Mouse (Mus musculus): ENCODE measurements at regions not wholly inside any gene's neighbourhood (a gene's known extent, or its start where the extent isn't known, plus 50 kb on each side); places are given as distances from the start of the nearest gene placed in this dataset.

DNA sequence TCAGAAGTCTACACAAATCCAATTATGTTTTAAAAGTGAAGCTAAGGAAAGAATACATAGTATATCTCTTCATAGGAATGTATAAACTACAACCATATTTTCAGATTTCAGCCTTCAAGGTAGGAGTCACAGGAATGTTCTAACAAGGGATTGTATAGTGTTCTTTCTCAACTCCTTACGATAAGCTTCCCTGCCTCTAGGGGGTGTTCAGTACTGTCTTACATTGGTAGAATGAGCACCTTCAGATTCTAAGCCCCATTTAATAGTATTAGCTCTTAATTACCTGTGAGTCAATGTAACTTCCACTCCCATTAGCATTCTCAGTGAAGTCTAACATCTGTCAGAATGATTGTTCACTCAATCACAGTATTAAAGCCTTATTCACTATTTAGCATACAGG lies 481.5 kb upstream of the Mpdz start:
- TF ChIP-seq CTCF (conservative IDR thresholded peaks at IDR 0.05) = peak; percentile 43; the same call in 1 of the 2 replicates
- no peak for DNase-seq (ENCODE audit: low spot score in 2 of 2)

GRCm38 (mm10) chr4:81922876-81923275 lies 480.3 kb upstream of the Mpdz start:
- no peak for TF ChIP-seq CTCF (conservative IDR thresholded peaks at IDR 0.05)
- Histone ChIP-seq H3K27ac (no peak overlapping the region), H3K4me3 (no peak overlapping the region)
- peak in 1 of 2 experiments; percentile 36 for DNase-seq (ENCODE audit: low spot score in 2 of 2)

More for the DNA sequence above, 481.5 kb upstream of the Mpdz start:
- Histone ChIP-seq H3K27ac (no peak overlapping the region), H3K4me3 (no peak overlapping the region)

GRCm38 (mm10) chr4:81914971-81915370 lies 472.4 kb upstream of the Mpdz start:
- no peak for TF ChIP-seq CTCF (conservative IDR thresholded peaks at IDR 0.05)
- no peak overlapping the region for H3K4me3 ChIP-seq

GRCm38 (mm10) chr4:81913296-81913695 lies 470.7 kb upstream of the Mpdz start:
- Histone ChIP-seq H3K27ac (no peak overlapping the region), H3K4me3 (no peak overlapping the region)
- no peak for TF ChIP-seq CTCF (conservative IDR thresholded peaks at IDR 0.05)
- DNase-seq (ENCODE audit: low spot score in 2 of 2) = no peak

More at GRCm38 (mm10) chr4:81914971-81915370, 472.4 kb upstream of the Mpdz start:
- H3K27ac ChIP-seq = no peak overlapping the region
- DNase-seq (ENCODE audit: low spot score in 2 of 2) = no peak

GRCm38 (mm10) chr4:81912653-81913052 lies 470.0 kb upstream of the Mpdz start:
- no peak for DNase-seq (ENCODE audit: low spot score in 2 of 2)
- no peak overlapping the region for H3K27ac ChIP-seq
- TF ChIP-seq CTCF (conservative IDR thresholded peaks at IDR 0.05) = no peak
- H3K4me3 ChIP-seq = no peak overlapping the region

DNA sequence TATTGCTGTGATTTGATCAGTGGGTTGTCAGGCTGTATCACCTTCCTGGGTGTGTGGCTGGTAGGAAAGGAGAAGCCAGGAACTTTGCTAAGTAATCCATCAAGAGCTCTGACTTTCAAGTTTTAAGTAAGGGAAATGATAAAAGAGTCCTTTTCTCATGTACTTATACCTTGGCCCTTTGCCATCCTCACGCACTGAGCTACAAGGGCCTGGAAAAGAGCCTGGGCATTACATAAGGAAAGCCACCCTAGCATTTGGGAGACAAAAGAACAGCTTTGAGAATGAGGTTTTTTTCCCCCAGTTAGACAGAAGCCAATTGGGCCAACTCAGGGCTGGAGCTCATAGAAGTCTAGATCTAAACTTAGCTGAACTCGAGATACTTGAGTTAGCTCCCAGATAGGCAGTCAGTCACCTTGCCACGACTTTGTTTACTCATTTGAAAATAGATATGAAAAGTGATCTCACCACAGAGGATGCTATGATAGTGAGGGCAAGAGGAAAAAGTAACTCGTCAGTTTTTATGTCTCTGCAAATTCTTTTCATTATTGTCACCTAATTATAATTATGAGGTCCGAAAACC lies 457.4 kb upstream of the Mpdz start:
- Histone ChIP-seq H3K4me3 (no peak overlapping the region), H3K27ac (no peak overlapping the region)
- no peak for DNase-seq (ENCODE audit: low spot score in 2 of 2)
- no peak for TF ChIP-seq CTCF (conservative IDR thresholded peaks at IDR 0.05)

GRCm38 (mm10) chr4:81898661-81899060 lies 456.0 kb upstream of the Mpdz start:
- Histone ChIP-seq H3K4me3 (no peak overlapping the region), H3K27ac (no peak overlapping the region)
- TF ChIP-seq CTCF (conservative IDR thresholded peaks at IDR 0.05) = no peak
- no peak for DNase-seq (ENCODE audit: low spot score in 2 of 2)

DNA sequence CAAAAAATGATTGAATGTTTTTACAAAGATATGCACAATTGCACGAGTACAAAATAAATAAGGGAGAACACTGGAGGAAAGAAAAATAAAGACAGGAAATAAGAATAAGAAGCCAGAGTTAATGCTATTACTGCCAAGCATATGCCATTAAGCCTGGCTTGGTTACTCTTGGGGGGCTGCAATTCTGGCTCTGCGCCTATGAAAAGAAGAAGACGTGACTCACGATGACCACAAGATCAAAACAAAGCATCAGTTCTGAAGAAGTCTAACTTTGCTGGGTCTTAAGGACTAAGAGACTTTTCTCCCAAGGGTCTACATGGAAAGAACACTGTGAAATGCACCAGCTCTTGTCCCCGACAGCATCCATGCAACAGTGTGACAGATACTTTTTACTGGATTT lies 454.8 kb upstream of the Mpdz start:
- TF ChIP-seq CTCF (conservative IDR thresholded peaks at IDR 0.05) = no peak
- H3K4me3 ChIP-seq = no peak overlapping the region
- H3K27ac ChIP-seq = no peak overlapping the region
- DNase-seq (ENCODE audit: low spot score in 2 of 2) = no peak

DNA sequence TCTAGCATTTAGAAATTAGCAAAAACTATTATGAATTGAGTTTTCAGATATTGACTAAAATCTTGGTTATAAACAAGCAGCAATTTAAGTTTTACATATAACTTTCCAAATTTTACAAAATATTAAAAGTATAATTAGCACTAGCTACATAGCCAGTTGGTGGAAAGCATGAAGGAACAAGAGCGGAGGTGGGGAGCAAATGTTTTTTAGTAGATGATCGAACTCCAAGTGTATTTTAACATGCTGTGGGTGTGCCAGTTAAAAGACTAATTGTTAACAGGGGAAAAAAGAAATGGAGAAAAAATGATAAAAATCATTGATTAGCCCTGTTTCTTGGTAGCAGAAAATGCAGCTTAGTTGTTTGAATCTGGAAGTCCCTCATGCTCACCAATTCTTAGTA lies 426.3 kb upstream of the Mpdz start:
- peak; percentile 19 to 53 for DNase-seq (ENCODE audit: low spot score in 2 of 2)
- Histone ChIP-seq H3K4me3 (no peak overlapping the region), H3K27ac (peak overlapping the region; percentile 47)
- no peak for TF ChIP-seq CTCF (conservative IDR thresholded peaks at IDR 0.05)

- Histone ChIP-seq H3K27ac (no peak overlapping the region), H3K4me3 (no peak overlapping the region)
- no peak for TF ChIP-seq CTCF (conservative IDR thresholded peaks at IDR 0.05)
- no peak for DNase-seq (ENCODE audit: low spot score in 2 of 2)
Observed at GRCm38 (mm10) chr4:81841642-81842494, 399.3 kb upstream of the Mpdz start.

- TF ChIP-seq CTCF (conservative IDR thresholded peaks at IDR 0.05) = no peak
- H3K27ac ChIP-seq = no peak overlapping the region
- no peak overlapping the region for H3K4me3 ChIP-seq
- DNase-seq (ENCODE audit: low spot score in 2 of 2) = no peak
Observed at GRCm38 (mm10) chr4:81829972-81830371, 387.4 kb upstream of the Mpdz start.

DNA sequence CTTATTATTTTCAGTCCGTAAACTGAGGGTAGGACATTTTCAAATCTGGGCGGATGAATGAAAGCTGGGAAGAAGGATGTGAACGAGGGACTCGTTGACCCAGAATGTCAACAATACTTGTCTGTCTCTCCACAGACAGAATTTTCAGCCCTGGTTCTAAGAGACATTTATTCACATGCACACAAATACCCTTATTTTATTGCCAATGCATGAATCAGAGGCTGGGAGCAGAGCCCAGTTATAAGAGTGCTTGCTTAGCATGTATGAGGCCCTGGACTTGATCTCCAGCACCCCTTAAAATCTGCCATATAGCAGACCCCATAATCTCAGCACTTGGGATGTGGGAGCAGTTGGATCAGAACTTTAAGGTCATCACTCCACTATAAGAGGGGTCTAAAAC lies 384.8 kb upstream of the Mpdz start:
- DNase-seq (ENCODE audit: low spot score in 2 of 2) = no peak
- TF ChIP-seq CTCF (conservative IDR thresholded peaks at IDR 0.05) = no peak
- H3K27ac ChIP-seq = no peak overlapping the region
- H3K4me3 ChIP-seq = no peak overlapping the region

GRCm38 (mm10) chr4:81825966-81826365 lies 383.4 kb upstream of the Mpdz start:
- Histone ChIP-seq H3K4me3 (no peak overlapping the region), H3K27ac (no peak overlapping the region)
- TF ChIP-seq CTCF (conservative IDR thresholded peaks at IDR 0.05) = no peak
- DNase-seq (ENCODE audit: low spot score in 2 of 2) = no peak

DNA sequence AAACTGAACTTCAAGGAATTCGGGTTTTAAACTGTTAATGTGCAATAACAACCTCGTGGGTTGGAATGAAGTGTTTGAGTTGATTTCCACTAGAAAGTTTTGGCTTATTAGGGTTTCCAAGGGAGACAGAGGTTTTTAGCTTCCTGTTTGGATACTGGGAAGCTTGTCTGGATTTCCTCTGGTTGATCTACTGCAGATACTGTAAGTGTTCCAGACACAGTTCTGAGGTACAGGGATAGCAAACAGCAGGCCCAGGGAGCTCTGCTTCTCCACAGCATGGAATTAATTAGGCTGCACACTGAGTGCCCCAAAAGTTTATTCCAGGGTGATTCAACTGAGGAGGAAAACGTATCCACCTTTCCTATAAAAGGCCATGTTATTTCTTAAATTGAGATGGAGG lies 381.0 kb upstream of the Mpdz start:
- TF ChIP-seq CTCF (conservative IDR thresholded peaks at IDR 0.05) = no peak
- no peak for DNase-seq (ENCODE audit: low spot score in 2 of 2)
- Histone ChIP-seq H3K4me3 (no peak overlapping the region), H3K27ac (no peak overlapping the region)
